11 mouse cellular contexts compared by ENCODE assay signal in the genomic region with DNA sequence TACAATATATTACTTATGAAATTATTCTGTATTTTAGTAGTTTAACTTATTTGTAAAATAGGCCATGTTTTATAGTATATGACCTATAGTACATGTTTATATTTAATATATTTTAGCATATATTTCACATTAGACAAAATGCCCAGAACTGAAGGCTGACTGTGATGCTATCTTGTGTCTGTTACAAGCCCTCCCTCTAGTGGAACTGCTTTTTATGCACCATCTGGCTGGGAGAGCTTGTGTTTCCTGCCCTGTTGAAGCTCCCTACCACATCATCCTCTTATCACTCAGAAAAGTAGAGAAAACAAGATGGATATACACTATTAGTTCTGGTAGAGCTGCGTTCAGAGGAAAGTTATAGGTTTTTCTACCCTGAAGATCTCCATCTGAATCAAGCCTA.
DNase-seq lines count a peak whose midpoint lies in the region; ATAC-seq and TF ChIP-seq lines count a peak whose summit lies in the region.
"Had no signal": no experiment of that assay in that cellular context is flagged by ENCODE, and none has a peak within 500 bp of the region (broad histone marks: within the 10 kb centered on the region; RNA-seq: fewer than 3 reads in every experiment).

No protein-coding gene starts in this region.

- peak; percentile 14 for DNase-seq in hindbrain, postnatal 0 days (ENCODE audit: low spot score)
- DNase-seq in hindbrain, embryonic 14.5 days (ENCODE audit: low spot score): no peak
- peak; percentile 9 for DNase-seq in right cerebral cortex, adult 18-20 months
- DNase-seq in right cerebral cortex, postnatal 4 days: no peak
- peak; percentile 62 for DNase-seq in brain, adult 2 months (ENCODE audit: low read depth, low spot score)
- peak; percentile 28 to 34 for DNase-seq in left cerebral cortex, postnatal 14 days (ENCODE audit: low spot score in 2 of 2)
- no peak for DNase-seq in kidney, adult 18-20 months
- DNase-seq in cerebellum, postnatal 4 days (ENCODE audit: low spot score in 2 of 2): no peak

- no peak for ATAC-seq in hindbrain, postnatal 0 days
- ATAC-seq in hindbrain, embryonic 14.5 days (ENCODE audit: low FRiP score): no peak

- no peak overlapping the region for H3K27ac ChIP-seq in hindbrain, postnatal 0 days
- H3K27ac ChIP-seq in hindbrain, embryonic 14.5 days: no peak overlapping the region
- H3K27ac ChIP-seq: limb, embryonic 15.5 days; lung, embryonic 15.5 days; neural tube, embryonic 15.5 days had no signal

- H3K4me3 ChIP-seq in hindbrain, postnatal 0 days (ENCODE audit: low read length): no peak overlapping the region
- H3K4me3 ChIP-seq in hindbrain, embryonic 14.5 days (replicated peaks; ENCODE audit: low read length): no peak overlapping the region
- H3K4me3 ChIP-seq: limb, embryonic 15.5 days; lung, embryonic 15.5 days; neural tube, embryonic 15.5 days had no signal

- H3K9me3 ChIP-seq in hindbrain, postnatal 0 days (ENCODE audit: low read length): no peaks in the 10 kb centered on the region
- H3K9me3 ChIP-seq in hindbrain, embryonic 14.5 days (ENCODE audit: control insufficient read depth, low read length): peaks cover 7% of the 10 kb centered on the region; the same call in 1 of the 2 replicates
- H3K9me3 ChIP-seq: limb, embryonic 15.5 days; lung, embryonic 15.5 days; neural tube, embryonic 15.5 days had no signal

- intact Hi-C loops in left cerebral cortex, postnatal 14 days (cut with DNase I): no loop called here

- WGBS in hindbrain, postnatal 0 days: 84% methylated on average over 1 of the region's 1 CpGs
- 74% methylated on average over 1 of the region's 1 CpGs for WGBS in hindbrain, embryonic 14.5 days

- H3K9ac ChIP-seq in hindbrain, postnatal 0 days (replicated peaks; ENCODE audit: low read length): no peak overlapping the region
- H3K9ac ChIP-seq in hindbrain, embryonic 14.5 days: no peak overlapping the region
- H3K9ac ChIP-seq: limb, embryonic 15.5 days; lung, embryonic 15.5 days; neural tube, embryonic 15.5 days had no signal

- no peak overlapping the region for H3K4me2 ChIP-seq in hindbrain, postnatal 0 days (ENCODE audit: low read depth, low read length)
- no peak overlapping the region for H3K4me2 ChIP-seq in hindbrain, embryonic 14.5 days (replicated peaks)
- H3K4me2 ChIP-seq: limb, embryonic 15.5 days; lung, embryonic 15.5 days; neural tube, embryonic 15.5 days had no signal

- peak; percentile 54 for TF ChIP-seq CTCF in hindbrain, postnatal 0 days (IDR thresholded peaks at IDR 0.05; ENCODE audit: low read depth)

- no peaks in the 10 kb centered on the region for H3K36me3 ChIP-seq in hindbrain, postnatal 0 days (ENCODE audit: insufficient read depth, low read length)
- no peaks in the 10 kb centered on the region for H3K36me3 ChIP-seq in hindbrain, embryonic 14.5 days (replicated peaks; ENCODE audit: control insufficient read depth, insufficient read depth)
- H3K36me3 ChIP-seq: limb, embryonic 15.5 days; lung, embryonic 15.5 days; neural tube, embryonic 15.5 days had no signal

- no peaks in the 10 kb centered on the region for H3K27me3 ChIP-seq in hindbrain, postnatal 0 days (ENCODE audit: insufficient read depth, low read length)
- H3K27me3 ChIP-seq in hindbrain, embryonic 14.5 days (ENCODE audit: control insufficient read depth, insufficient read depth, low read length): no peaks in the 10 kb centered on the region
- H3K27me3 ChIP-seq: limb, embryonic 15.5 days; lung, embryonic 15.5 days; neural tube, embryonic 15.5 days had no signal

- no peaks in the 10 kb centered on the region for H3K4me1 ChIP-seq in hindbrain, postnatal 0 days (ENCODE audit: insufficient read depth, low read length)
- H3K4me1 ChIP-seq in hindbrain, embryonic 14.5 days (replicated peaks; ENCODE audit: control insufficient read depth, insufficient read depth, low read length): no peaks in the 10 kb centered on the region
- H3K4me1 ChIP-seq: limb, embryonic 15.5 days; lung, embryonic 15.5 days; neural tube, embryonic 15.5 days had no signal

Comparison
In these comparisons a context has a peak if more than half of its experiments do, and no peak if none do; other contexts are left out.
1. DNase-seq: peak in hindbrain, postnatal 0 days (single experiment), right cerebral cortex, adult 18-20 months (single experiment), brain, adult 2 months (single experiment) and left cerebral cortex, postnatal 14 days (2 of 2); none in hindbrain, embryonic 14.5 days (single experiment), right cerebral cortex, postnatal 4 days (single experiment), kidney, adult 18-20 months (single experiment) and cerebellum, postnatal 4 days (0 of 2).